Mouse (Mus musculus): ENCODE measurements at regions not wholly inside any gene's neighbourhood (a gene's known extent, or its start where the extent isn't known, plus 50 kb on each side); places are given as distances from the start of the nearest gene placed in this dataset.

- no peaks in the 10 kb centered on the region for H3K36me3 ChIP-seq (ENCODE audit: control insufficient read depth, insufficient read depth, low read length)
- H3K27me3 ChIP-seq (ENCODE audit: control insufficient read depth, insufficient read depth, low read length): no peaks in the 10 kb centered on the region
- TF ChIP-seq POLR2A (IDR thresholded peaks at IDR 0.05; ENCODE audit: control insufficient read depth, low read depth, low read length) (no peak), CTCF (IDR thresholded peaks at IDR 0.05; ENCODE audit: control insufficient read depth, insufficient read depth, insufficient replicate concordance, low read depth, low read length) (no peak)
- no peaks in the 10 kb centered on the region; the same call in 1 of the 2 replicates for H3K4me1 ChIP-seq (ENCODE audit: control insufficient read depth, insufficient read depth, low read length)
- H3K27ac ChIP-seq (ENCODE audit: control insufficient read depth, insufficient read depth, low read depth, low read length): no peak overlapping the region
- H3K4me3 ChIP-seq (ENCODE audit: control insufficient read depth, low read depth, low read length): no peak overlapping the region
Measured at GRCm38 (mm10) chr19:26234539-26234938, 370.3 kb upstream of the Smarca2 start.

- TF ChIP-seq CTCF (IDR thresholded peaks at IDR 0.05; ENCODE audit: control insufficient read depth, insufficient read depth, insufficient replicate concordance, low read depth, low read length) (no peak), POLR2A (IDR thresholded peaks at IDR 0.05; ENCODE audit: control insufficient read depth, low read depth, low read length) (no peak)
- H3K36me3 ChIP-seq (ENCODE audit: control insufficient read depth, insufficient read depth, low read length): no peaks in the 10 kb centered on the region
- no peaks in the 10 kb centered on the region for H3K27me3 ChIP-seq (ENCODE audit: control insufficient read depth, insufficient read depth, low read length)
- H3K4me3 ChIP-seq (ENCODE audit: control insufficient read depth, low read depth, low read length): no peak overlapping the region
- H3K4me1 ChIP-seq (ENCODE audit: control insufficient read depth, insufficient read depth, low read length): no peaks in the 10 kb centered on the region
- no peak overlapping the region for H3K27ac ChIP-seq (ENCODE audit: control insufficient read depth, insufficient read depth, low read depth, low read length)
Measured at GRCm38 (mm10) chr19:26244067-26244466, 360.8 kb upstream of the Smarca2 start.

GRCm38 (mm10) chr19:26249751-26250150, 355.1 kb upstream of the Smarca2 start:
- H3K36me3 ChIP-seq (ENCODE audit: control insufficient read depth, insufficient read depth, low read length): no peaks in the 10 kb centered on the region
- no peak overlapping the region for H3K4me3 ChIP-seq (ENCODE audit: control insufficient read depth, low read depth, low read length)
- no peak overlapping the region for H3K27ac ChIP-seq (ENCODE audit: control insufficient read depth, insufficient read depth, low read depth, low read length)
- H3K27me3 ChIP-seq (ENCODE audit: control insufficient read depth, insufficient read depth, low read length): no peaks in the 10 kb centered on the region
- TF ChIP-seq POLR2A (IDR thresholded peaks at IDR 0.05; ENCODE audit: control insufficient read depth, low read depth, low read length): no peak
- no peak for TF ChIP-seq CTCF (IDR thresholded peaks at IDR 0.05; ENCODE audit: control insufficient read depth, insufficient read depth, insufficient replicate concordance, low read depth, low read length)
- no peaks in the 10 kb centered on the region for H3K4me1 ChIP-seq (ENCODE audit: control insufficient read depth, insufficient read depth, low read length)

- Histone ChIP-seq H3K27me3 (ENCODE audit: control insufficient read depth, insufficient read depth, low read length) (no peaks in the 10 kb centered on the region), H3K27ac (ENCODE audit: control insufficient read depth, insufficient read depth, low read depth, low read length) (no peak overlapping the region), H3K4me1 (ENCODE audit: control insufficient read depth, insufficient read depth, low read length) (no peaks in the 10 kb centered on the region), H3K4me3 (ENCODE audit: control insufficient read depth, low read depth, low read length) (no peak overlapping the region), H3K36me3 (ENCODE audit: control insufficient read depth, insufficient read depth, low read length) (no peaks in the 10 kb centered on the region)
- TF ChIP-seq CTCF (IDR thresholded peaks at IDR 0.05; ENCODE audit: control insufficient read depth, insufficient read depth, insufficient replicate concordance, low read depth, low read length) (no peak), POLR2A (IDR thresholded peaks at IDR 0.05; ENCODE audit: control insufficient read depth, low read depth, low read length) (no peak)
Measured at GRCm38 (mm10) chr19:26258677-26259076, 346.2 kb upstream of the Smarca2 start.

- Histone ChIP-seq H3K36me3 (ENCODE audit: control insufficient read depth, insufficient read depth, low read length) (no peaks in the 10 kb centered on the region), H3K4me3 (ENCODE audit: control insufficient read depth, low read depth, low read length) (no peak overlapping the region), H3K27me3 (ENCODE audit: control insufficient read depth, insufficient read depth, low read length) (no peaks in the 10 kb centered on the region), H3K27ac (ENCODE audit: control insufficient read depth, insufficient read depth, low read depth, low read length) (no peak overlapping the region), H3K4me1 (ENCODE audit: control insufficient read depth, insufficient read depth, low read length) (no peaks in the 10 kb centered on the region)
- no peak for TF ChIP-seq CTCF (IDR thresholded peaks at IDR 0.05; ENCODE audit: control insufficient read depth, insufficient read depth, insufficient replicate concordance, low read depth, low read length)
- no peak for TF ChIP-seq POLR2A (IDR thresholded peaks at IDR 0.05; ENCODE audit: control insufficient read depth, low read depth, low read length)
Measured at GRCm38 (mm10) chr19:26261530-26261929, 343.3 kb upstream of the Smarca2 start.

- Histone ChIP-seq H3K4me3 (ENCODE audit: control insufficient read depth, low read depth, low read length) (no peak overlapping the region), H3K27ac (ENCODE audit: control insufficient read depth, insufficient read depth, low read depth, low read length) (no peak overlapping the region), H3K4me1 (ENCODE audit: control insufficient read depth, insufficient read depth, low read length) (no peaks in the 10 kb centered on the region), H3K36me3 (ENCODE audit: control insufficient read depth, insufficient read depth, low read length) (no peaks in the 10 kb centered on the region), H3K27me3 (ENCODE audit: control insufficient read depth, insufficient read depth, low read length) (no peaks in the 10 kb centered on the region)
- TF ChIP-seq CTCF (IDR thresholded peaks at IDR 0.05; ENCODE audit: control insufficient read depth, insufficient read depth, insufficient replicate concordance, low read depth, low read length) (no peak), POLR2A (IDR thresholded peaks at IDR 0.05; ENCODE audit: control insufficient read depth, low read depth, low read length) (no peak)
Measured at GRCm38 (mm10) chr19:26296360-26296759, 308.5 kb upstream of the Smarca2 start.

- TF ChIP-seq POLR2A (IDR thresholded peaks at IDR 0.05; ENCODE audit: control insufficient read depth, low read depth, low read length): no peak
- TF ChIP-seq CTCF (IDR thresholded peaks at IDR 0.05; ENCODE audit: control insufficient read depth, insufficient read depth, insufficient replicate concordance, low read depth, low read length): no peak
- Histone ChIP-seq H3K4me3 (ENCODE audit: control insufficient read depth, low read depth, low read length) (no peak overlapping the region), H3K36me3 (ENCODE audit: control insufficient read depth, insufficient read depth, low read length) (no peaks in the 10 kb centered on the region), H3K27ac (ENCODE audit: control insufficient read depth, insufficient read depth, low read depth, low read length) (no peak overlapping the region), H3K4me1 (ENCODE audit: control insufficient read depth, insufficient read depth, low read length) (no peaks in the 10 kb centered on the region), H3K27me3 (ENCODE audit: control insufficient read depth, insufficient read depth, low read length) (no peaks in the 10 kb centered on the region)
Measured at GRCm38 (mm10) chr19:26308477-26309135, 296.2 kb upstream of the Smarca2 start.

Data from testis, adult 2 months (tissue).